Mouse (Mus musculus): Measurements from ENCODE around the gene Mmp3. TPM values are rescaled to one million over a fixed set of nuclear protein-coding genes. Genes with fewer than 3 reads are reported as not detected.
"Not testable (repeated sequence)": the region's sequence is repeated elsewhere in the genome, so short reads cannot be mapped to it uniquely, and the experiment has no call there.

Gene Mmp3
- total RNA-seq (2021) = under 1 TPM in 1 of 2 experiments, not detected in 1; 0.24 TPM
- long read RNA-seq, experiment 1 = 0 reads
- long read RNA-seq, experiment 2 = 0 reads

- intact Hi-C loops (cut with DNase I) = no loop called here
- no peak for DNase-seq
Measured at GRCm38 (mm10) chr9:7445522-7445921, at the start of gene Mmp3. Gene Mmp3, plus strand, starts transcription at chr9:7445822.

GRCm38 (mm10) chr9:7396556-7396955 lies 49.1 kb upstream of the Mmp3 start:
- intact Hi-C loops (cut with DNase I); DNase-seq: not testable (repeated sequence)

- DNase-seq = no peak
- intact Hi-C loops (cut with DNase I) = no loop called here
Measured at GRCm38 (mm10) chr9:7453302-7453701, 7.7 kb downstream of the Mmp3 start.

GRCm38 (mm10) chr9:7470262-7470661 lies 24.6 kb downstream of the Mmp3 start:
- no peak for DNase-seq
- intact Hi-C loops (cut with DNase I) = no loop called here

- DNase-seq = no peak
- intact Hi-C loops (cut with DNase I) = no loop called here
Measured at GRCm38 (mm10) chr9:7483684-7484394, 38.2 kb downstream of the Mmp3 start.

- DNase-seq = no peak
- intact Hi-C loops (cut with DNase I) = no loop called here
Measured at GRCm38 (mm10) chr9:7501138-7501537, 55.5 kb downstream of the Mmp3 start.

- intact Hi-C loops (cut with DNase I) = no loop called here
- no peak for DNase-seq
Measured at GRCm38 (mm10) chr9:7502051-7502450, 56.4 kb downstream of the Mmp3 start, which contains the start of gene Mmp10. Gene Mmp10, plus strand, starts transcription at chr9:7502352.

Other genes with a start within 250 kb of the Mmp3 start
- gene Mmp13, start 173.3 kb upstream of the Mmp3 start, total RNA-seq (2021) = under 1 TPM in 1 of 2 experiments, not detected in 1; 0.10 TPM
- gene Mmp12, start 101.4 kb upstream of the Mmp3 start, total RNA-seq (2021) = under 1 TPM; 0.17 to 0.27 TPM
- gene Mmp1b, start 57.8 kb upstream of the Mmp3 start, total RNA-seq (2021) = not detected
- not detected for gene Mmp10, start 56.5 kb downstream of the Mmp3 start, total RNA-seq (2021)
- under 1 TPM in 1 of 2 experiments, not detected in 1; 0.10 TPM for gene Mmp8, start 112.6 kb downstream of the Mmp3 start, total RNA-seq (2021)
- gene Mmp27, start 125.6 kb downstream of the Mmp3 start, total RNA-seq (2021) = under 1 TPM; 0.12 to 0.29 TPM
- not detected for gene Mmp20, start 182.4 kb downstream of the Mmp3 start, total RNA-seq (2021)
- not detected for gene Mmp7, start 246.3 kb downstream of the Mmp3 start, total RNA-seq (2021)